Mouse (Mus musculus): Measurements from ENCODE around the gene Sept11.

- TF ChIP-seq GATA1 (IDR thresholded peaks at IDR 0.05; ENCODE audit: borderline replicate concordance, low read length) (no peak), CTCF (IDR thresholded peaks at IDR 0.05; ENCODE audit: low read depth, low read length) (no peak), POLR2AphosphoS5 (IDR thresholded peaks at IDR 0.05; ENCODE audit: insufficient replicate concordance, low read depth, low read length) (no peak), TAL1 (conservative IDR thresholded peaks at IDR 0.05; ENCODE audit: low read depth, low read length) (no peak)
These were observed 85.4 kb downstream of the Sept11 start for GRCm38 (mm10) chr5:93178616-93179015.

All from G1E (cell line).